Mouse (Mus musculus) lung, embryonic 16.5 days (tissue): ENCODE measurements at regions not wholly inside any gene's neighbourhood (a gene's known extent, or its start where the extent isn't known, plus 50 kb on each side); places are given as distances from the start of the nearest gene placed in this dataset.

Experiments
- ATAC-seq: fragments of 200-750 bp; cut with Nextera tagmentation; 2 replicates; pipeline ENCODE4 v1.8.0; 2017; ENCODE audit warnings: low read depth, mild to moderate bottlenecking, moderate library complexity
- H3K27ac ChIP-seq: fragments of 300-500 bp; sonication (generic); 2 replicates; pipeline ENCODE4 v1.5.1; 2014; ENCODE audit warnings: mild to moderate bottlenecking, control low read depth, low read length
- H3K27me3 ChIP-seq: fragments of 300-500 bp; sonication (generic); 2 replicates; pipeline ENCODE4 v1.6.1; 2014; ENCODE audit warnings: low read depth, low read length, mixed read lengths; ENCODE audit not compliant: control insufficient read depth, insufficient read depth
- H3K36me3 ChIP-seq: fragments of 300-500 bp; sonication (generic); 2 replicates; pipeline ENCODE4 v1.6.1; 2014; ENCODE audit warnings: low read length; ENCODE audit not compliant: control insufficient read depth, insufficient read depth
- H3K4me1 ChIP-seq: fragments of 300-500 bp; sonication (generic); replicated peaks from 2 replicates; pipeline ENCODE4 v1.6.1; 2014; ENCODE audit warnings: low read length, mixed read lengths; ENCODE audit not compliant: control insufficient read depth, insufficient read depth
- H3K4me2 ChIP-seq: fragments of 300-500 bp; sonication (generic); 2 replicates; pipeline ENCODE4 v1.6.1; 2014; ENCODE audit warnings: low read depth, low read length, control low read depth
- H3K4me3 ChIP-seq: fragments of 300-500 bp; sonication (generic); 2 replicates; pipeline ENCODE4 v1.5.1; 2014; ENCODE audit warnings: mild to moderate bottlenecking, low read length, control low read depth
- H3K9ac ChIP-seq: fragments of 300-500 bp; sonication (generic); 2 replicates; pipeline ENCODE4 v1.6.1; 2014; ENCODE audit warnings: low read length, control low read depth
- H3K9me3 ChIP-seq: fragments of 300-500 bp; sonication (generic); 2 replicates; pipeline ENCODE4 v1.6.1; 2016; ENCODE audit warnings: low read length; ENCODE audit not compliant: control insufficient read depth
- WGBS: fragments of 180-500 bp; shearing (Covaris S2); extraction: QIAGEN DNeasy Blood & Tissue Kit; methylation state at CpG from one replicate; pipeline ENCODE4 v1.1.7; 2014; 5-methylcytosine and 5-hydroxymethylcytosine counted together

DNA sequence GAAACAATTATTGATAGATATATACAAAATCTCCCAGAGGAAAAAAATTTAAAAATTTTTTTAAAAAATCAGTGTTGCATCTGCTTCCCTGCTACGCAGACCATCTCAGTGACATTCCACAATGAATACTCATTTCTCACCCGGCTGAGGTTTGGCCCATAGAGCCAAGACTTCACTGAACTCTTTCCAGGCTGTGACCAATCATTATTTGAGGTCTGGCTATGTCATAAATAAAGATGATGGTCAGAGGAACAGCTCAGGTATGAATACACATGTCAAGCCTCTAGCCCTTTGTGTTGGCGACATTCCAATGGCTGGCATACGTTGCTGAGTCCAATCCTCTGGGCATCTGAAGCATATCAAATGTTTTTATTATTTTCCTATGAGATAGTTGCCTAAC lies 216.1 kb downstream of the Rps12 start:
- no peak overlapping the region for H3K9ac ChIP-seq
- no peaks in the 10 kb centered on the region for H3K9me3 ChIP-seq
- no peaks in the 10 kb centered on the region for H3K4me1 ChIP-seq
- H3K27me3 ChIP-seq: no peaks in the 10 kb centered on the region
- H3K4me2 ChIP-seq: no peak overlapping the region
- no peak overlapping the region for H3K4me3 ChIP-seq
- ATAC-seq: no peak
- 75% methylated on average over 4 of the region's 4 CpGs for WGBS
- H3K27ac ChIP-seq: no peak overlapping the region
- no peaks in the 10 kb centered on the region for H3K36me3 ChIP-seq

DNA sequence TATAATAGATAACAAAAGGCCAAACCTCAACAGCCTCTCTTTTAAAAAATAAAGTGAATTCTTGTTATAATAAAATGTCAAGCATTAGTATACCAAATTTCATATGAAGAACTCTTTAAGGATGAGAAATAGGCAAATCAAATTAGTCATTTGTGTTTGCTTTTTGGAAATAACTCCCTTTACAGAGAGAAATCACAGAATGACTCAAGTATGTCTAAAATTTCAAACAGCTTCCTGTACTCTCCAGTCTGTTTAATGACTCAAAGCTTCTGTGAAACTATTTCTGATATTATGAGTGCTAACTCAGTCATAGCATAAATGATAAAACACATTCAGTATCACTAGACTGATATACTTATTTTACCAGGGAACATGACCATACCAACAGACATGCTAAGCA lies 217.7 kb downstream of the Rps12 start:
- H3K36me3 ChIP-seq: no peaks in the 10 kb centered on the region
- no peak overlapping the region for H3K4me3 ChIP-seq
- no peaks in the 10 kb centered on the region for H3K4me1 ChIP-seq
- no peak overlapping the region for H3K9ac ChIP-seq
- no peak for ATAC-seq
- H3K9me3 ChIP-seq: no peaks in the 10 kb centered on the region
- H3K27me3 ChIP-seq: no peaks in the 10 kb centered on the region
- no peak overlapping the region for H3K4me2 ChIP-seq
- H3K27ac ChIP-seq: no peak overlapping the region

DNA sequence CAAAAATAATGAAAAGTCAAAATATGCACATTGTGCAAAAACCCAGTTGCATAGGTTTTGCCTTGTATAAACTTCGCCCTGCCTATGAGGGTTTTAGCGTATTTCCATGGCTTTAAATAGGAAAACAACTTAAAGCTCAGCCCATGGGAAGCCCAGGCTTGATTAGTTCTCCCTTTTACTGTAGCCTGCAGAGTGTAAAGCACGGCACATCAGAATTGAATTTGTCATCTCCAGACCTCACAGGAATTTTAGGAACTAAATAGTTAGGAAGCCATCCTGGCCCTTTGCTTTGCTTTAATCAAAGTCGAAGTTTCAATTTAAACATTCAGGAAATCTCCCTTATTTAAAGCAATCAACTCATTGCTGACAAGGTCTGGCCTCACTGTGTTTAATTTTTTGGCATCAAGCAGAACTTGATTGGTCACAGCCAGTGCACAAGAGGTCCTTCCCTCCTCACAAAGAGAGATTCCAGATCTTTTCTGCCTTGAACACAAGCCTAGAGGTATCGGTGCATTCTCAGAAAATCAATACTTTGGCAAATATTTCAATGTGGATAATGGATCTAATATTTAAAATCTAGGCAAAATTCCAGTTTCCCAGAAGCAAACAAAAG lies 211.8 kb upstream of the Eya4 start:
- H3K4me1 ChIP-seq: no peaks in the 10 kb centered on the region
- H3K9me3 ChIP-seq: no peaks in the 10 kb centered on the region
- no peaks in the 10 kb centered on the region for H3K36me3 ChIP-seq
- no peak overlapping the region for H3K27ac ChIP-seq
- no peak overlapping the region for H3K9ac ChIP-seq
- 78% methylated on average over 5 of the region's 5 CpGs for WGBS
- no peaks in the 10 kb centered on the region for H3K27me3 ChIP-seq
- ATAC-seq: no peak
- no peak overlapping the region for H3K4me2 ChIP-seq
- no peak overlapping the region for H3K4me3 ChIP-seq

DNA sequence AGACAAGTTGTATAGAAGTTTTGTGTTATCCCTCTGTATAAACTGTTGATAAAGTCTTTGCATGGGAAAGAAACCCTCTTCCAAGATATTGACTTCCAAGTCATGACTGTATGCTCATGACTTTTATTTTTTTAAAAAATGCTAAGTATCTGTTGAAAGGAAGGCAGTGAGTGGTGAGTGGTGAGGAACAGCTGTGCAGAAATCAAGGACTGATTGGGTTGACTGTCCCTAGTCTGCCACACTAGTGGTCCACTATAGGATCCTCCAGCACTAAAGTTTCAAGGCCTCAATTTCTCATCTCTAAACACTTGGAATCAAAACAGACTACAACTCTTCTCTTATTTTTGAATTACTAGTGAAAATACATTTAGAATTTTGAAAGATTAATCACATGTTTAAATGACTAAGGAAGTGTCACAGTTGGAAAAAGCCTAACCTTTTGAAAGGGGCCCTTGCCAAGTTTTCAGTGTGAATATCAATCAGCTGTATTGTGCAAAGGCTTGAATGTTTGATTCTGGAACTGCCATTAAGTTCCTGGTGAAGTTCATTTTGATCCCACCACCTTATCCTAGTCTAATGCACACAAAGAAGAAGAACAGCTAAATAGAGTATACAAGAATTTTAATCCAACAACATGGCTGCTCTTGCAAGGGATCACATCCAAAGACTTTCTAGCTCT lies 209.5 kb upstream of the Eya4 start:
- H3K9me3 ChIP-seq: no peaks in the 10 kb centered on the region
- no peak overlapping the region for H3K4me3 ChIP-seq
- no peaks in the 10 kb centered on the region for H3K36me3 ChIP-seq
- H3K27ac ChIP-seq: no peak overlapping the region
- H3K9ac ChIP-seq: no peak overlapping the region
- H3K4me1 ChIP-seq: peaks cover 2% of the 10 kb centered on the region; the same call in 1 of the 2 replicates
- H3K27me3 ChIP-seq: no peaks in the 10 kb centered on the region
- peak; percentile 95 for ATAC-seq
- H3K4me2 ChIP-seq: no peak overlapping the region

DNA sequence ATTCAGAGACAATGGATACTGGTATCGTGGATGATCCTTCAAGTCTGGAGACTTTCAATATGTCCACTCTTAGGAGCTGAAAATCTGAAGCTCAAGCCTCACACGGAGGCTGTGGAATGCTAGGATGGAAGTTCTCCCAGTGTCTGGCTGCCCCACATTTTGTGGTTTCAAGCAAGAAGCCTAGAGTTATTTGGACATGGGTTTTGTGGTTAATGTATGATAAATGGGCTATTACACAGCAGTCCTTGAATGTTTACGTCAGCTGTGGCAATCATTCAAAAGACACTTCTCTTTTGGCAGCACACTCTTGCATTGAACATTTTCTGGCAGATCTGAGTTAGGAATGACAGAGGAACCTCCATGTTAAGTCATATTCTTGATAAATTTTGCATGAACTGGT lies 207.2 kb upstream of the Eya4 start:
- Histone ChIP-seq H3K4me2 (no peak overlapping the region), H3K27me3 (no peaks in the 10 kb centered on the region), H3K36me3 (no peaks in the 10 kb centered on the region), H3K9me3 (no peaks in the 10 kb centered on the region), H3K4me3 (no peak overlapping the region), H3K4me1 (peaks cover 3% of the 10 kb centered on the region; the same call in 1 of the 2 replicates), H3K27ac (no peak overlapping the region), H3K9ac (no peak overlapping the region)
- peak; percentile 72 for ATAC-seq
- WGBS: 42% methylated on average over 3 of the region's 3 CpGs

DNA sequence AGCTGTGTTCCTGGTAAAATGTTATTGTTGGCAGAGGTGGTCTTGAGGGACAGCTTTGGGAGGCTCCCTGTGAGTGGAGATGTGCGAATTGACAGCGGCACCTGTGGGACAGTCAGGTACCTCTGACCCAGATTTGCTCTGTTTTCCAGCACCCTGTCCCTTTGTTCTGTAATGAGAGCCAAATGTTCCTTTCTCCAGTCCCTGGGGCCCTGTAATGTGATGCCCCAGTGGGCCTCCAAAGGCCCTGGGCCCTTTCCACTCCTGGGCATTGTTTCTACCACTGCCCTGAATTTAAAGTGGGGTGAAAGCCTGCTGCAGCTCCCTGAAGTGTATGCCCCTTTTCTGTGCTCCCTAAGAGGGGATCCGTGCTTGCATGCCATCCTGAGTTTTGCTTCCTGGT lies 198.6 kb upstream of the Eya4 start:
- Histone ChIP-seq H3K4me1 (no peaks in the 10 kb centered on the region), H3K4me2 (no peak overlapping the region), H3K9me3 (no peaks in the 10 kb centered on the region), H3K27ac (no peak overlapping the region), H3K4me3 (no peak overlapping the region), H3K27me3 (no peaks in the 10 kb centered on the region), H3K9ac (no peak overlapping the region), H3K36me3 (no peaks in the 10 kb centered on the region)
- 50% methylated on average over 3 of the region's 3 CpGs for WGBS
- no peak for ATAC-seq

DNA sequence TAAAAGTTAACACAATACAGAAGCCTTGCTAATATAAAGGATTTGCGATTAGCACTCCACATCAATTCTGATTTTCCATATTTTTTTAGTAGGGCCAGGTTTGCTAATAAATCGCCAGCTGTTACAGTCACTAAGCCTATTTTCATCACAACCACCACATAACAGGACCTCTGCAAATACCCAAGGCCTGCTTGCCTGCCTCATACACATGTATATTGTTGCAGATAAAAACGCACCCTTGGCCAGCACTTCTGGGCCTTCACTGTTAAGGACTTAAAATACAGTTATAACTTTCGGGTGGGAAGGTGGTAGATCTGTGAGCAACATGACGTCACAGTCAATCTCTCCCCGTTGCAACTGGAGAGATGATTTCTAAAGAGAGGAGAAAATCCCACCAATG lies 197.7 kb upstream of the Eya4 start:
- H3K9ac ChIP-seq: no peak overlapping the region
- no peaks in the 10 kb centered on the region for H3K27me3 ChIP-seq
- no peak overlapping the region for H3K4me2 ChIP-seq
- no peaks in the 10 kb centered on the region for H3K36me3 ChIP-seq
- H3K27ac ChIP-seq: no peak overlapping the region
- H3K9me3 ChIP-seq: no peaks in the 10 kb centered on the region
- WGBS: 75% methylated on average over 6 of the region's 6 CpGs
- no peaks in the 10 kb centered on the region for H3K4me1 ChIP-seq
- H3K4me3 ChIP-seq: no peak overlapping the region
- no peak for ATAC-seq

DNA sequence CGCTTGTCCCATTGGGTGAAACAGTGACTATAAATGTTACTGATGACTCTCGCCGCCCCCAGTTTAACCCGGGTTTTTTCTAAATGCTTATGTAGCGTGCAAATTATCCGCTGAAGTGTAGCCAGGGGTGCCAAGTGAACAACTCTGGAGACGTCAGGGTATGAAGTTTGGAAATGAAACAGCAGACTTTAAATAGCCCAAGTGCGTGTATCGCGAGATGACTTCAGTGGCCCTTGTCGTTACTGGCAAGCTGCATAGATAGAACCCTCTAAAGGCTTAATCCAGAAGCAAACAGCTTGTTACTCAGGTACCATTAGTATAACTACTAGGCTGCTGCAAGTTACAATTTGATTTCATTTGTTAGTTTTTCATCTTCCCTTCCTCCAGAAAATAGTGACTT lies 192.1 kb upstream of the Eya4 start:
- no peak for ATAC-seq
- Histone ChIP-seq H3K27ac (no peak overlapping the region), H3K4me1 (no peaks in the 10 kb centered on the region), H3K9me3 (no peaks in the 10 kb centered on the region), H3K27me3 (no peaks in the 10 kb centered on the region), H3K9ac (no peak overlapping the region), H3K4me2 (no peak overlapping the region), H3K4me3 (no peak overlapping the region), H3K36me3 (no peaks in the 10 kb centered on the region)
- WGBS: 76% methylated on average over 11 of the region's 11 CpGs

DNA sequence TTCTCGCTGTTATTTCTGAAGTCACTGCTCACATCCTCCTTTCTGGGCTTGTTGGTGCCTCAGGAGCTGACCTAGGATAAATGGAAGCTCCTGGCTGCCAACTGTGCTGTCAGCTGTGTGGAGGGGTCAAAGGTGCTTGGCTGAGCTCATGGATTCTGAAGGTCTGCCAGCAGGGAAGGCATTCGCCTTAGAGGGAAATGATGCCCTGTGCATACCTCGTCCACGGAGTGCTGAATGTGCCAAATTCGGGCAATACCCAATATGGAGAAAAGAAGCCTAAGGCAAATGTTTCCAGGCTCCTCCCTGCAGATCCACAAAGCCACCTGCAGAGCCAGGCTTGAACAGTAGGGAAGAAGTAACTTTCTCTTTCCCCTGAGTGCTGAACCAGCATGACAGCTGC lies 191.3 kb upstream of the Eya4 start:
- Histone ChIP-seq H3K9ac (no peak overlapping the region), H3K27ac (no peak overlapping the region), H3K4me3 (no peak overlapping the region), H3K4me1 (no peaks in the 10 kb centered on the region), H3K27me3 (no peaks in the 10 kb centered on the region), H3K4me2 (no peak overlapping the region), H3K36me3 (no peaks in the 10 kb centered on the region), H3K9me3 (no peaks in the 10 kb centered on the region)
- whole genome bisulfite sequencing: 43% methylated on average over 5 of the region's 5 CpGs
- ATAC-seq: no peak

DNA sequence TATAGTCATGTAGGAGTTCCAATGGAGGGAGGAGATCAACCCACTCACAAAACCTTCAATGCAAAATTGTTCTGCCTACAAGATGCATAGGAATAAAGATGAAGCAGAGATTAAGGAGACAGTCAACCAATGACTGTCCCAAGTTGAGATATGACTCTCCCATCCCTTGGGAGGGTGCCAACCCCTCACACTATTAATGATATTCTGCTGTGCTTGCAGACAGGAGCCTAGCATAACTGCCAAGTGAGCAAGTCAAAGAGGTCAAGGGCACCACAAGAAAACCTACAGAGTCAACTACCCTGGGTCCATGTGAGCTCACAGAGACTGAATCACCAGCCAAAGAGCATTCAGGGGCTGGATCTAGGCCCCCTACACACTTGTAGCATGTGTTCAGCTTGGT lies 184.1 kb upstream of the Eya4 start:
- no peak for ATAC-seq
- H3K9me3 ChIP-seq: no peaks in the 10 kb centered on the region
- H3K27ac ChIP-seq: no peak overlapping the region
- H3K27me3 ChIP-seq: no peaks in the 10 kb centered on the region
- H3K4me2 ChIP-seq: no peak overlapping the region
- H3K36me3 ChIP-seq: no peaks in the 10 kb centered on the region
- no peaks in the 10 kb centered on the region for H3K4me1 ChIP-seq
- no peak overlapping the region for H3K9ac ChIP-seq
- H3K4me3 ChIP-seq: no peak overlapping the region
